Mouse (Mus musculus) spleen, postnatal 10 days (tissue): ENCODE measurements around the gene Rnf111.
A peak's percentile ranks its signal among the peaks of the same experiment; 100 is the strongest.

Source experiments
- DNase-seq, 2 experiments: peaks; one replicate each; pipeline ENCODE4 v3.0.0; 2021 to 2022; ENCODE audit warnings: low spot score in 2 of 2

Gene Rnf111

DNA sequence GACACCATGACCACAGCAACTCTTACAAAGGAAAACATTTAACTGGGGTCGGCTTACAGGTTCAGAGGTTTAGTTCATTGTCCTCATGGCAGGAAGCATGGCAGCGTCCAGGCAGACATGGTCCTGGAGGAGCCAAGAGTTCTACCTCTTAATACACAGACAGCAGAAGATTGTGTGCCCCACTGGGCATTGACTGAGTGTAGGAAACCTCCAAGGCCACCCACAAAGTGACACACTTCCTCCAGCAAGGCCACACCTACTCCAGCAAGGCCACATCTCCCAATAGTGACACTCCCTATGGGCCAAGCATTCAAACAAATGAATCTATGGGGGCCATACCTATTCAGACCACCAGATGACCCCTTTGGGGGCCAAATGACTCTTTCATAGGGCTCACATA lies 107.4 kb downstream of the Rnf111 start:
- DNase-seq = no peak

DNA sequence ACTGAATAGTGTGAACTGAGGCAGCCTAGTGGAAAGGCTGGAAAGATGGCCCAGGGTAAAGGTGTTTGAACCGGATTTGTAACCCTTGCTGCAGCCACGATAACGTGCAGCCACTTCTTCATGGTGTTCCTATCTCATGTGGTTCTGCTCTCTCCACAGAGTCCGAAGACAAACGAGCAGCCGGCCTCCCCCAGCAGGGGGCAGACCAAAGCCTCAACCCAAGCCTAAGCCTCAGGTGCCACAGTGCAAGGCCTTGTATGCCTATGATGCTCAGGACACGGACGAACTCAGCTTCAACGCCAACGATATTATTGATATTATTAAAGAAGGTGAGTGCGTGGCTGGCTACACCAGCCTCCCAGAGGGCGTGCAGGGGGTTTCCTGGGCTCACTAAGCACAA lies 107.9 kb downstream of the Rnf111 start:
- peak in 1 of 2 experiments; percentile 43 for DNase-seq

DNA sequence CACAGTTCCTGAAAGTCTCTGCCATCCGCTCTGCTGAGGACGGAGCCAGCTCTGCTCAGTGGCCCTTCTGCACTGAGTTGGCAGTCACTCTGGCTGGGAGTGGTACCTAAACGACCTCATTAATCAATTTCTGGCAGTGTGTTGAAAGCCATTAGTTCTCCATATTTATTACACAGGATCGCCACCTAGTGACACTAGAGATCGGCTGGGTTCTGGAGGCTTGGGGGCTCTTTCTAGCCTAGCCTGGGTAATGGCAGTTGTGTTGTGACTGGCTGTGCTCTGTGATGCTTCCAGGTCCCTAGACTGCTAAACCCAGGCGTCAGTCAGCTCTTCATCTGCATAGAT lies 111.0 kb downstream of the Rnf111 start:
- DNase-seq = no peak

DNA sequence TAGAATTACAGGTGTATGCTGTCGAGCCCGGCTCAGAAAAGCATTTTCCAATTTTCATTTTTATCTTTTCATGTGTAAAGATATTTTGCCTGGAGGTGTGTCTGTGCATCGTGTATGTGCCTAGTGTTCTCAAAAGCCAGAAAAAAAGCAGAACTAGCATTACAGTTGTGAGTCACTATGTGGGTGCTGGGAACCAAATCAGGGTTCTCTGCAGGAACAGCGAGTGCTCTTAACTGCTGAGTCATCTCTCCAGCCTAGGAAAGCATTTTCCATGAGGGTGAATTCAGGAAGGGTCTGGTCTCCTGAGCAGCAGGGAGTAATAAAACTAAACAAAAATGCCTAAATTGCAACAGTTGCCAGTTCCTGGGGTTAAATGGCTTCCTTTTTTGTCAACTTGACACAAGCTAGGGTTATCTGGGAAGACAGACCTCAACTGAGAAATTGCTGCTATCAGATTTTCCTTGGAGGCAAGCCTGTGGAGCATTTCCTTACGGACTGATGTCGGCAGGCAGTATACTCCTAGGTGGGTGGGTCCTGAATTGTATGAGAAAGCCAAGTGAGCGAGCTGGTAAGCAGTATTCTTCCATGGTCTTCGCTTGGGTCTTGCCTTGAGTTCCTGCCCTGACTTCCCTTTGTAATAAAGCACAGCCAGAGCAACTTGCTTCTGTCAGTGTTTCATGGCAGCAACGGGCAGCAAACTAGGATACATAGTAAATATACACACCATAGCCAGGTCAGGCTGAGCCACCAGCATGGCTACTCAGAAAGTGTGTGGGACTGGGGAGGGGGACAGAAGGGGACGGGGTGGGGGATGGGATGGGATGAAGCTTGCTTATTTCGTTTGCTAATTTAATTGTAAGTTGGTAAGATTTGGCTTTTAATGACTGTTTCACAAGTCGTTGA lies 111.6 kb downstream of the Rnf111 start:
- no peak for DNase-seq

DNA sequence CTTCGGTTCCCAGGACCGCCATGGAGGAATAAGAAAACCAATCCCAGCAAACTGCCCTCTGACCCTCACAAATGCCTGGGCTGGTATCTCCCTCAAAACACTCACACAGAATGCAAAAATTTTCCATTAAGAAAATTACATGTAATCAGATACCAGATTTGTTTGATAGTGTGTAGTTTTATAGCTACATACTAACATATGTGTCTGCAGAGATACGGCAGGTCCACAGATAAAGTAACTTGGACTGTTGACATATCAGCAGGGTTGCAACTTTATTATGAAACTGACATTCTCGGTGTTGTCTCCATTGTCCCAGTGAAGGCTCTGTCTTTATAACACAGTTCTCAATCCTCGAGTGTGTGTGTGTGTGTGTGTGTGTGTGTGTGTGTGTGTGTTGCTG lies 112.5 kb downstream of the Rnf111 start:
- DNase-seq = no peak

DNA sequence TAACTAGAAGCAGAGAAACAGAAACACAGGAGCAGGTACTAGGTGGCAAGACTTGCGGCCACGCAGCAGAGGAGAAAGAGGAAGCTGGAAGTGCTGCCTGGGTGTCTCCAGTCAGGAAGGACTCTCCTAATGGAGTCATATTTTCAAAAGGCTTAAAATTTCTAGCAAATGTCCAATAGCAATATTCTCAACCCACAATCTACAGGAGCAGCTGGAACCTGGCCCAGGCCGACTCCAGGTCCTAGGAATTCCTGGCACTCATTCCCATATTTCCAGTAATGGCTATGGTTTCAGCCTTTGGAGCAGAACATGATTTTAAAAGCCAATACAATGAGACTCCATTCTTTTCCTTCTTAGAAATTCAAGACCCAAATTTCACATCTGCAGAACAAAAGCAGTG lies 114.0 kb downstream of the Rnf111 start:
- no peak for DNase-seq

DNA sequence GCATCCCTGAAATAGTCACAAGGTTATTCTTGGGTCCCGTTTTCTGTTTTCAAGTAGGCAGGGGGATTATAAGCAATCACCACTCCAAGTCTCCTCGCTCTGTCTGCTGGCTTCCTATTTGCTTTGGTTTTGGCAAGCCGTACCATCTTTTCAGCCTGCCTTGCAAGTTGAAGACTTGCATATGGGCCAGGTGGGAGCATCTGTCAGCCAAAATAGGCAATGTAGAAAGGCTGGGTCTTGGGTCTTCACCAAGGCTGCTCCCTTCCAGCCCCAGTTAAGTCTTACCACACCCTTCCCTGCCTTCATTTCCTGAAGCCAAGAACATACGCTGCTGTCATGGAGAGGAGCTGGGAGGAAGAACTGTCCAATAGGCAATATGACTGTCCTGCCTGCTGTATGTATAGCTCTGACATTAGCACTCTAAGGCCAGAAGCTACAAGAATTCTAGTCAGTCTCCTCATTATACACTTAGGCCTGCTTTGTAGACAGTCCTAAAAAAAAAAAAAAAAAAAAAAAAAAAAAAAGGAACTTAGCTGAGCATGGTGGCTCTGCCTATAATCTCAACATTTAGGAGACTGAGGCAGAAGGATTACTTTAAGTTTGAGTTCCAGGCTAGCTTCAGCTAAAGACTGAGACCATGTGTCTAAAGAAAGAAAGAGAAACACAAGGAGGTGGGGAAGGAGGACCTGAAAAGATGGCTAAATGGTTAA lies 116.0 kb downstream of the Rnf111 start:
- DNase-seq = no peak

DNA sequence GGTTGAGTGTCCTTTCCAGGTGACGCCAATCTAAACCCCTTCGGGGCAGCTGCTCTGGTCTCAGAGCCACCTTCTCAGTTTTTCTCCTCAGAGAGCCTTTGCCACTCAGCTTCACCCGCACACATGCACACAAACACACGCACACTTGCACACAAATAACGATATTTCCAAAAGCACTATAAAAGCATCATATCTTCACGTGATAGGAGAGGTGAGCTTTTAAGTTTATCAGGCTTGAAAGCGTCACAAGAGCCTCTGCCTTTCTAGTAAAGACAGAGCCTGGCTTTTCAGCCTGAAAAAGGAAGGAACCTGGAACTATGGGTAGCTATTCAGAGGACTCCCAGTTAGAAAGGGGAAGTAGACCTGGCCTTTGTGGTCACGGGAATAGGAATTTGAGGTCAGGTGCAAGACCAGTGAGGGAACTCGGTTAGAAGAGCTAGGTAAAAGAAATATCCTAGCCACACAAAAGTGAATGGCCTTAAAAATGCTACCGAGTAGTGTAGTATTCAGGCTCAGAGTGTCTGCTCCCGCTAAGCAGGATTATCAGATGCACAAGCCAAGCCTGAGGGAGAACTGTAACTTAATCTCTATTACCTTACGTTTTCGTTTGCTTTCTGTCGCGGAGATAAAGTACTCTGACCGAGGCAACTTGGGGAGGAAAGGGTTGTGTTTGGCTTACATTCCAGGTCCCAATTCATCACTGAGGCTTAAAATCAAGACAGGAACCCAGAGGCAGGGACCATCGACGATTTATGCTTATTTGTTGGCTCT lies 118.4 kb downstream of the Rnf111 start:
- DNase-seq = no peak

DNA sequence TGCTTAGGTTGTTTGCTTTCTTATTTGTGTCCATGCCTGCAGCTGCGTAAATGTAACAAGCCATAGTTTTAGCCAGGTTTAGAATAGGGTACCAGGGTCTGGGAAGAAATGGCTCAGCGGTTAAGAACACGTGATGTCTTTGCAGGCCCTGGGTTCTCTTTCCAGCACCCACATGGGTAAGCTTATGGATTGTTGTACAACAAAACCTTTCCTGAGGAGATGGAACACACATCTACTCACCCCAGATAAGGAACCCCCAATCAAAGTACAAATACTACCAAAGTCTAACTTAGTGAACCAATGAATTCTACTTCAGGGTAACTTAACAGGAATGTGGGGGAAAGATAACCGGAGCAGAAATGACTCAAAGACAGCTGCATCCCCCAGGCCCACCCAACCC lies 119.0 kb downstream of the Rnf111 start:
- no peak for DNase-seq

DNA sequence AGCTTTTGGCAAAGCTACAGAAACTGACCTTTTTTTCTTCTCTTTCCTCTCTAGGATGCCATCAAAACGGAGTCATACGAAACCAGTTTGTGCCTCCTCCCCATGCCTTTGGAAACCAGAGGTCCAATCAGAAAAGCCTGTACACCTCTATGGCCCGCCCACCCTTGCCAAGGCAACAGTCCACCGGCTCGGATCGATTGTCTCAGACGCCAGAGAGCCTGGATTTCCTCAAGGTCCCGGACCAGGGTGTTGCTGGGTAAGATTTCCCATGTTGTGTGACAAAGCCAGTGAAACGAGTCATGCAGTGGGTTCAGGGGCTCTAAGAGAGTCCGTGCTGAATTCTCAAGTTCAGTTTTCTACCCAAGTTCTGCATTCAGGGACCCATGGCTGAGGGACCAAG lies 119.8 kb downstream of the Rnf111 start:
- DNase-seq = no peak

DNA sequence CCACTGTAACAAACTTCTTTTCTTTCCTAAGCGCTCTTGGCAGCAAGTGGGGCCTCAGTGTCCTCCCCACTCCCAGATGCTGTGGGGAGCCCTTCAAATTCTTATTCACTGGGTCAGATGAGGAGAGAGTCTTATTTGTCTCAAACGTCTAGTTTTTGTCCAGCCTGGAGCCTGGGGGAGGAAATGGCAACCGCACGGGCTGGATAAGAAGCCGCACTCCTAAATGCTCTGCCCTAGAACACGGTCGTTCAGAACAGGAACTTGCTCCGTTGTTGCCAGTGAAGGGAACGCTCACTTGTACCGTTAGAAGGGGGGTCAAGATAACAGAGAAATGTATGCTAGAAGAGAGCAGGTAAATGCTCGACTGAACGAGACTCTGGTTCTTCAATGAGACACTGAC lies 121.4 kb downstream of the Rnf111 start:
- DNase-seq = peak in 1 of 2 experiments; percentile 9

DNA sequence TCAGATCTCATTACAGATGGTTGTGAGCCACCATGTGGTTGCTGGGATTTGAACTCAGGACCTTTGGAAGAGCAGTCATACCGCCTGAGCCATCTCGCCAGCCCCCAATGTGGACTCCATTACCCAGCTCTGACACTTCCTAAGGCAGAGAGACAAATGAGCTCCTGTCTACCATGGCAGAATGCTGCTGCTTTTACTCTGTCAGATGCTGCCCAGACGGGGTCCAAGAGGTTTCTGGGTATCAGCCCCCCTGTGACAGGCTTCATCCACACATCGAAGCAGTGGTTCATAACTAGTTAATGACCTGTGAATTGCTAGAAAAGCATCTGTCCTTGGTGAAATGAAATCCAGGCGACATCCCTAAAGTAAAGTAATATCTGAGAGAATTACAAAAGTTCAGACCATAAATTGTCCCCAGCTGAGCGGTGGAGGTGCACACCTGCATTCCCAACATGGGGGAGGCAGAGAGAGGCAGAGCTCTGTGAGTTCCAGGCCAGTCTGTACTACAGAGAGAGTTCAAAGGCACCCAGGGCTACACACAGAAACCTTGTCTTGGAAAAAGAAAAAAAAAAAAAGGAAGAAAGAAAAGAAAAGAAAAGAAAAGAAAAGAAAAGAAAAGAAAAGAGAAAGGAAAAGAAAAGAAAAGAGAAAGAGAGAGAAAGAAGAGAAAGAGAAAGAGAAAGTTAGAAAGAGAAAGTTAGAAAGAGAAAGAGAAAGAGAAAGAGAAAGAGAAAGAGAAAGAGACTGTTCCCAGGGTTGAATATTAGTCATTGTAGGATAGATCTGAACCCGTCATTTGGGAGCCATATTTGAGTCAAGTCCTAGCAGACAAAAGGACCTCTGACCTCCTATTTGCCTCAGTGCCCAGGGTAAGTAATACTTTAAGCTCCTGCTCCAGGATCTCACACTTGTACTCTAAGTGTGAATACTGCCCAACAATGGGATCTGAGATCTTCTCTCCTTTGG lies 123.7 kb downstream of the Rnf111 start:
- DNase-seq = no peak
